8 mouse cellular contexts compared by ENCODE assay signal in the genomic region with DNA sequence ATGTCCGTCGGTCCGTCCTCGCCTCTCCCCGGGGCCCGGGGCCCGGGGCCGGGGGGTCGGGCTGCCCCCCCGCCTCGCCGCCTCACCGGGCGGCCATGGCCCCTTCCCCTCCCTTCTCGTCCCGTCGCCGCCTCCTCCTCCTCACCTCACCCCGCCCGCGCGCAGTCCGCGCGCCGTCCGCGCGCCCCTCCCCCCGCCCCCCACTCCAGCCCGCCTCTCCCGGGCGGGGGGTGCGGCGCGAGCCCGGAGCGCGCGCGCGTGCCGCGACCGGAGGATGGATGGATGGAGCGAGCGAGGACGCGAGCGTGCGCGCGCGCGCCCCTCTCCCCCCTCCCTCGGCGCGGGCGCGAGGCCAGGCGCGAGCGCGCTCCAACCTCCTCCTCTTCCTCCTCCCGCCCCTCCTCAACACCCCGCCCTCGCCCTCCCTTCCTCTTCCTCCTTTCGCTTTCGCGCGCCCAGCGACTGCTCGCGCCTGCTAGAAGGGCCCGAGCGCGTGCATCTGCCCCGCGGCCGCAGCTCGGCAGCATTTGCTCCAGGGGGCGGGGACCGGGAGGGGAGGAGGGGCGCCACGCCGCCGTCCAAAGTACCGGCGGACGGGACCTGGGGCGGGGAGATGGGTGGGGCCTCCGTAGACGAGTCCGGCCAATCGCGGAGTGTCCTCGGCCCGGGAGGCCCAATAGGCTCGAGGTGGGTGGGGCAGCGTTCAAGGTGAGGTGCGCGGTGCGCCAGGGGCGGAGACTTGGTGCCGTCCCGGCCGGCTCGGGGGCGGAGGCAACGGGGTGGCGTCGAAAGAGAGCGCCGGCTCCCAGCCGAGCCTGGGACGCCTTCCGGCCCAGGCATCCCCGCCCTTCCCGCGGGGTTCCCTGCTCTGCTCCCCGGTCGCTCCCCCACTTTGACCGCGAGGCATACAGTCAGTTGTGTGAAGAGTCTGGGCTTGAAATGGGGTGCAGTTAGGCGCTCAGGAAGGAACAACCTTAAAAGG. TPM values are rescaled to one million over a fixed set of nuclear protein-coding genes. Genes with fewer than 3 reads are reported as not detected.
DNase-seq lines count a peak whose midpoint lies in the region; ATAC-seq and TF ChIP-seq lines count a peak whose summit lies in the region.

A gene (minus strand): TSS at position 141 of the 982 bp plus-strand sequence.

- peak within 1 kb of the TSS; percentile 90 for H3K9ac ChIP-seq in kidney, embryonic 15.5 days

- no peak for TF ChIP-seq CTCF in bone marrow macrophage, adult 2 months (IDR thresholded peaks at IDR 0.05; ENCODE audit: low read depth, low read length)
- no peak for TF ChIP-seq CTCF in embryonic fibroblast, embryonic 13.5 days (IDR thresholded peaks at IDR 0.05; ENCODE audit: borderline replicate concordance, insufficient read depth, low read length)

- peaks cover 11% of the 10 kb centered on the region for H3K4me1 ChIP-seq in bone marrow macrophage, adult 2 months (ENCODE audit: control insufficient read depth, insufficient read depth, low read length)
- no peaks in the 10 kb centered on the region for H3K4me1 ChIP-seq in embryonic fibroblast, embryonic 13.5 days (ENCODE audit: control insufficient read depth, insufficient read depth, low read length)
- peaks cover 25% of the 10 kb centered on the region for H3K4me1 ChIP-seq in heart, embryonic 10.5 days
- peaks cover 29% of the 10 kb centered on the region for H3K4me1 ChIP-seq in kidney, embryonic 15.5 days

- H3K9me3 ChIP-seq in heart, embryonic 10.5 days, result no peaks in the 10 kb centered on the region
- no peaks in the 10 kb centered on the region for H3K9me3 ChIP-seq in kidney, embryonic 15.5 days (replicated peaks)

- DNase-seq in A20 (ENCODE audit: low read depth, low spot score) (peak; percentile 100), liver (peak; percentile 100)
- DNase-seq in heart, embryonic 10.5 days (ENCODE audit: low spot score), result peak; percentile 100
- peak; percentile 99 for DNase-seq in spleen, postnatal 4 days (ENCODE audit: low spot score in 2 of 2)

- no peaks in the 10 kb centered on the region for H3K27me3 ChIP-seq in heart, embryonic 10.5 days (ENCODE audit: insufficient read depth, poor library complexity, severe bottlenecking)
- no peaks in the 10 kb centered on the region for H3K27me3 ChIP-seq in kidney, embryonic 15.5 days

- peak within 1 kb of the TSS; percentile 83 for H3K4me2 ChIP-seq in kidney, embryonic 15.5 days

- peak within 1 kb of the TSS; percentile 85 for H3K27ac ChIP-seq in bone marrow macrophage, adult 2 months (ENCODE audit: insufficient read depth, low read depth, low read length)
- H3K27ac ChIP-seq in embryonic fibroblast, embryonic 13.5 days (ENCODE audit: insufficient read depth, low read length), result peak within 1 kb of the TSS; percentile 96
- H3K27ac ChIP-seq in heart, embryonic 10.5 days, result peak within 1 kb of the TSS; percentile 99
- H3K27ac ChIP-seq in kidney, embryonic 15.5 days, result peak within 1 kb of the TSS; percentile 99

- H3K36me3 ChIP-seq in heart, embryonic 10.5 days, result peaks cover 31% of the 10 kb centered on the region
- peaks cover 31% of the 10 kb centered on the region for H3K36me3 ChIP-seq in kidney, embryonic 15.5 days

- ATAC-seq in kidney, embryonic 15.5 days (replicated peaks; ENCODE audit: low FRiP score), result peak; percentile 96
- peak; percentile 79 for ATAC-seq in monocyte, adult 5-6 weeks (replicated peaks; ENCODE audit: insufficient number of reproducible peaks, low FRiP score, low TSS enrichment, poor library complexity, severe bottlenecking)

- under 1% methylated on average over 71 of the region's 125 CpGs for WGBS in heart, embryonic 10.5 days
- under 1% methylated on average over 65 of the region's 125 CpGs for WGBS in kidney, embryonic 15.5 days

- no peak for TF ChIP-seq POLR2A in bone marrow macrophage, adult 2 months (IDR thresholded peaks at IDR 0.05; ENCODE audit: borderline replicate concordance, low read depth, low read length)
- peak; percentile 91 for TF ChIP-seq POLR2A in embryonic fibroblast, embryonic 13.5 days (IDR thresholded peaks at IDR 0.05; ENCODE audit: low read depth, low read length)

- H3K4me3 ChIP-seq in bone marrow macrophage, adult 2 months (ENCODE audit: insufficient read depth, low read length), result peak within 1 kb of the TSS; percentile 81
- peak within 1 kb of the TSS; percentile 80 for H3K4me3 ChIP-seq in embryonic fibroblast, embryonic 13.5 days (ENCODE audit: insufficient read depth, low read length)
- H3K4me3 ChIP-seq in heart, embryonic 10.5 days, result peak within 1 kb of the TSS; percentile 90
- H3K4me3 ChIP-seq in kidney, embryonic 15.5 days (replicated peaks), result peak within 1 kb of the TSS; percentile 92

RNA-seq across cellular contexts. Expression of the gene that starts here (rescaled TPM):
- 32.9 and 39.8 TPM in 2 replicates for polyA plus RNA-seq in bone marrow macrophage, adult 2 months (2012; ENCODE audit: insufficient read depth, insufficient read length, missing spikeins)
- polyA plus RNA-seq in embryonic fibroblast, embryonic 13.5 days (2011; ENCODE audit: insufficient read length, low read depth, missing spikeins), result 50.7 and 55.6 TPM in 2 replicates
- polyA plus RNA-seq in heart, embryonic 10.5 days (2016; fragmentation: Nextera tagmentation; extraction: Ambion mirVana), result 9.1 and 14.3 TPM in 2 replicates
- polyA plus RNA-seq in kidney, embryonic 15.5 days (2015; fragmentation: Nextera tagmentation; extraction: Ambion mirVana), result 12.3 and 14.0 TPM in 2 replicates
- total RNA-seq in monocyte, adult 5-6 weeks (2017), result 29.9 to 43.6 TPM (median 29.9 TPM) in 3 replicates

Comparison
In these comparisons a context has a peak if more than half of its experiments do, and no peak if none do; other contexts are left out.
1. Peak in every context shown above with its lines: DNase-seq, ATAC-seq, H3K4me3 ChIP-seq and H3K27ac ChIP-seq.